Mouse (Mus musculus) kidney, postnatal 36 days (tissue): Measurements from ENCODE around the gene Lrrc46.

ENCODE experiments used
- DNase-seq, 2 experiments: peaks; one replicate each; pipeline ENCODE4 v3.0.0; 2021 to 2022; ENCODE audit warnings: mixed read lengths in 2 of 2

The Lrrc46 gene

GRCm38 (mm10) chr11:97048090-97048650 is 7.0 kb upstream of the Lrrc46 start:
- DNase-seq: no peak

GRCm38 (mm10) chr11:97045861-97046260 is 4.7 kb upstream of the Lrrc46 start:
- DNase-seq: no peak

- DNase-seq: no peak
Measured at GRCm38 (mm10) chr11:97044902-97045301, 3.7 kb upstream of the Lrrc46 start.

GRCm38 (mm10) chr11:97040301-97041021 is 746 bp downstream of the Lrrc46 start:
- DNase-seq: no peak

- DNase-seq: no peak
Measured at GRCm38 (mm10) chr11:97038881-97039280, 2.3 kb downstream of the Lrrc46 start.

- DNase-seq: peak; percentile 78 to 82
Measured at GRCm38 (mm10) chr11:97036141-97036540, 5.1 kb downstream of the Lrrc46 start.

GRCm38 (mm10) chr11:97033781-97034180 is 7.4 kb downstream of the Lrrc46 start:
- peak; percentile 26 to 43 for DNase-seq

- no peak for DNase-seq
Measured at GRCm38 (mm10) chr11:97032499-97032898, 8.7 kb downstream of the Lrrc46 start.

GRCm38 (mm10) chr11:97031977-97032376 is 9.2 kb downstream of the Lrrc46 start:
- peak; percentile 59 to 71 for DNase-seq

- peak; percentile 53 to 61 for DNase-seq
Measured at GRCm38 (mm10) chr11:97030426-97030825, 10.8 kb downstream of the Lrrc46 start.

GRCm38 (mm10) chr11:97029686-97030417 is 11.4 kb downstream of the Lrrc46 start, which contains the start of gene Scrn2:
TSS of gene Scrn2 (plus strand) at chr11:97029938.
- DNase-seq: peak; percentile 89 to 95

- DNase-seq: peak; percentile 87 to 94
Measured at GRCm38 (mm10) chr11:97025721-97026344, 15.4 kb downstream of the Lrrc46 start.

GRCm38 (mm10) chr11:97024977-97025376 is 16.2 kb downstream of the Lrrc46 start:
- no peak for DNase-seq

- DNase-seq: peak; percentile 71 to 89
Measured at GRCm38 (mm10) chr11:97021873-97022484, 19.2 kb downstream of the Lrrc46 start.

- DNase-seq: peak in 1 of 2 experiments; percentile 35
Measured at GRCm38 (mm10) chr11:97021121-97021765, 20.0 kb downstream of the Lrrc46 start.

- DNase-seq: no peak
Measured at GRCm38 (mm10) chr11:97019345-97019708, 21.9 kb downstream of the Lrrc46 start.

- DNase-seq: peak; percentile 10 to 49
Measured at GRCm38 (mm10) chr11:97018583-97019344, 22.4 kb downstream of the Lrrc46 start.

GRCm38 (mm10) chr11:97017696-97018582 is 23.3 kb downstream of the Lrrc46 start:
- no peak for DNase-seq

- DNase-seq: no peak
Measured at GRCm38 (mm10) chr11:97013121-97013670, 28.0 kb downstream of the Lrrc46 start, which contains the start of gene Sp6. TSS of gene Sp6 (plus strand) at chr11:97013394.

GRCm38 (mm10) chr11:97009198-97009790 is 31.9 kb downstream of the Lrrc46 start:
- DNase-seq: no peak
